Mouse (Mus musculus) kidney, adult 2 months (tissue): ENCODE measurements around the gene Phlpp1. TPM values are rescaled to one million over a fixed set of nuclear protein-coding genes. Genes with fewer than 3 reads are reported as not detected.
"Not testable (repeated sequence)": the region's sequence is repeated elsewhere in the genome, so short reads cannot be mapped to it uniquely, and the experiment has no call there.

Source experiments
- DNase-seq: peaks from one replicate; pipeline ENCODE4 v3.0.0; 2021
- H3K27ac ChIP-seq: fragments of 200-500 bp; 2 replicates; pipeline ENCODE4 v1.5.1; 2012; ENCODE audit warnings: low read depth, low read length, control low read depth, inconsistent platforms; ENCODE audit not compliant: insufficient read depth
- H3K27me3 ChIP-seq: fragments of 200-500 bp; replicated peaks from 2 replicates; pipeline ENCODE4 v1.6.1; 2012; ENCODE audit warnings: mild to moderate bottlenecking, moderate library complexity, low read length, inconsistent platforms; ENCODE audit not compliant: control insufficient read depth, insufficient read depth
- H3K36me3 ChIP-seq: fragments of 200-500 bp; 2 replicates; pipeline ENCODE4 v1.6.1; 2012; ENCODE audit warnings: mild to moderate bottlenecking, moderate library complexity, low read length, inconsistent platforms; ENCODE audit not compliant: control insufficient read depth, insufficient read depth
- H3K4me1 ChIP-seq: fragments of 200-500 bp; 2 replicates; pipeline ENCODE4 v1.6.1; 2011; ENCODE audit warnings: low read length; ENCODE audit not compliant: control insufficient read depth, insufficient read depth
- H3K4me3 ChIP-seq: fragments of 200-500 bp; 2 replicates; pipeline ENCODE4 v1.5.1; 2011; ENCODE audit warnings: mild to moderate bottlenecking, low read depth, low read length, control low read depth; ENCODE audit not compliant: insufficient read depth
- CTCF ChIP-seq: fragments of 200-500 bp; conservative IDR thresholded peaks from 2 replicates; pipeline ENCODE4 v1.5.1; 2011; ENCODE audit warnings: low read depth, mild to moderate bottlenecking, control low read depth, low read length, moderate library complexity, mixed read lengths; ENCODE audit not compliant: insufficient read depth, insufficient read length
- POLR2A ChIP-seq: fragments of 200-500 bp; IDR thresholded peaks from one replicate; pipeline ENCODE4 v1.6.1; 2011; ENCODE audit warnings: low read depth, low read length, control low read depth
- whole genome bisulfite sequencing: fragments of 180-500 bp; shearing (Covaris S2); methylation state at CpG from one replicate; pipeline ENCODE4 v1.1.7; 2018; 5-methylcytosine and 5-hydroxymethylcytosine counted together
- polyA plus RNA-seq: library from polyadenylated mRNA; depleted of rRNA; stranded (reverse); fragments of >200 nt; gene quantifications from 2 replicates; pipeline ENCODE4 v1.2.3, GENCODE M21; 2012

Gene Phlpp1
- polyA plus RNA-seq, 1 experiment, result 10.2 TPM

- TF ChIP-seq POLR2A (no peak), CTCF (no peak)
- H3K4me3 ChIP-seq, result no peak overlapping the region
- DNase-seq, result peak; percentile 67
- 75% methylated on average over 8 of the region's 8 CpGs for WGBS
- no peak overlapping the region for H3K27ac ChIP-seq
- no peaks in the 10 kb centered on the region for H3K27me3 ChIP-seq
- no peaks in the 10 kb centered on the region for H3K36me3 ChIP-seq
- H3K4me1 ChIP-seq, result peaks cover 13% of the 10 kb centered on the region; the same call in 1 of the 2 replicates
Observed at GRCm38 (mm10) chr1:106280171-106280913, 108.8 kb downstream of the Phlpp1 start.

GRCm38 (mm10) chr1:106286815-106287214 is 115.3 kb downstream of the Phlpp1 start:
- Histone ChIP-seq H3K4me1 (no peaks in the 10 kb centered on the region; the same call in 1 of the 2 replicates), H3K27ac (no peak overlapping the region), H3K27me3 (no peaks in the 10 kb centered on the region), H3K4me3 (no peak overlapping the region), H3K36me3 (no peaks in the 10 kb centered on the region)
- no peak for DNase-seq
- TF ChIP-seq CTCF, result no peak
- TF ChIP-seq POLR2A, result no peak
- WGBS, result 96% methylated on average over 7 of the region's 7 CpGs

GRCm38 (mm10) chr1:106289065-106289464 is 117.5 kb downstream of the Phlpp1 start:
- TF ChIP-seq CTCF (no peak), POLR2A (no peak)
- H3K27ac ChIP-seq, result no peak overlapping the region
- H3K4me3 ChIP-seq, result no peak overlapping the region
- no peaks in the 10 kb centered on the region for H3K4me1 ChIP-seq
- no peak for DNase-seq
- H3K36me3 ChIP-seq, result no peaks in the 10 kb centered on the region
- H3K27me3 ChIP-seq, result no peaks in the 10 kb centered on the region
- WGBS, result 73% methylated on average over 5 of the region's 5 CpGs

- Histone ChIP-seq H3K4me3 (no peak overlapping the region), H3K27me3 (no peaks in the 10 kb centered on the region), H3K36me3 (no peaks in the 10 kb centered on the region), H3K27ac (no peak overlapping the region), H3K4me1 (no peaks in the 10 kb centered on the region)
- TF ChIP-seq POLR2A, result no peak
- no peak for TF ChIP-seq CTCF
- no peak for DNase-seq
- 78% methylated on average over 2 of the region's 2 CpGs for WGBS
Observed at GRCm38 (mm10) chr1:106289580-106289979, 118.0 kb downstream of the Phlpp1 start.

- TF ChIP-seq CTCF (no peak), POLR2A (no peak)
- no peaks in the 10 kb centered on the region for H3K36me3 ChIP-seq
- no peak overlapping the region for H3K4me3 ChIP-seq
- H3K27ac ChIP-seq, result no peak overlapping the region
- WGBS, result 92% methylated on average over 3 of the region's 3 CpGs
- no peaks in the 10 kb centered on the region for H3K4me1 ChIP-seq
- no peaks in the 10 kb centered on the region for H3K27me3 ChIP-seq
- DNase-seq, result no peak
Observed at GRCm38 (mm10) chr1:106309394-106310039, 138.0 kb downstream of the Phlpp1 start.

GRCm38 (mm10) chr1:106310285-106310684 is 138.7 kb downstream of the Phlpp1 start:
- 84% methylated on average over 2 of the region's 2 CpGs for WGBS
- Histone ChIP-seq H3K27me3 (no peaks in the 10 kb centered on the region), H3K27ac (no peak overlapping the region), H3K4me3 (no peak overlapping the region), H3K36me3 (no peaks in the 10 kb centered on the region), H3K4me1 (no peaks in the 10 kb centered on the region)
- DNase-seq, result no peak
- TF ChIP-seq CTCF (no peak), POLR2A (no peak)

GRCm38 (mm10) chr1:106311830-106312229 is 140.3 kb downstream of the Phlpp1 start:
- H3K4me1 ChIP-seq, result not testable (repeated sequence)

More at GRCm38 (mm10) chr1:106311830-106312229, 140.3 kb downstream of the Phlpp1 start:
- not testable (repeated sequence) for H3K4me3 ChIP-seq, H3K27ac ChIP-seq, H3K27me3 ChIP-seq, H3K36me3 ChIP-seq, DNase-seq
- 98% methylated on average over 2 of the region's 2 CpGs for WGBS
